Mouse (Mus musculus) heart, adult 8-10 months (tissue): ENCODE results near the gene Prkcg. TPM values are rescaled to one million over a fixed set of nuclear protein-coding genes. Genes with fewer than 3 reads are reported as not detected.
A peak's percentile ranks its signal among the peaks of the same experiment; 100 is the strongest.
"Not testable (repeated sequence)": the region's sequence is repeated elsewhere in the genome, so short reads cannot be mapped to it uniquely, and the experiment has no call there.

Experiments
- DNase-seq: peaks from one replicate; pipeline ENCODE4 v3.0.0; 2022; ENCODE audit warnings: low spot score
- total RNA-seq, 4 experiments: library from RNA; stranded (reverse); gene quantifications; 2 replicates each; pipeline ENCODE4 v1.2.4; 2022

The Prkcg gene
- 1 to 10 TPM in 2 of 4 experiments, under 1 TPM in 2; 0.57 to 1.8 (median 1.1) TPM for total RNA-seq

GRCm38 (mm10) chr7:3288976-3289970 is at the start of gene Prkcg, which contains the start of gene Myadm:
Gene Prkcg (plus strand): TSS chr7:3289179.
Gene Myadm (plus strand): TSS chr7:3289080.
- DNase-seq: peak; percentile 88

DNA sequence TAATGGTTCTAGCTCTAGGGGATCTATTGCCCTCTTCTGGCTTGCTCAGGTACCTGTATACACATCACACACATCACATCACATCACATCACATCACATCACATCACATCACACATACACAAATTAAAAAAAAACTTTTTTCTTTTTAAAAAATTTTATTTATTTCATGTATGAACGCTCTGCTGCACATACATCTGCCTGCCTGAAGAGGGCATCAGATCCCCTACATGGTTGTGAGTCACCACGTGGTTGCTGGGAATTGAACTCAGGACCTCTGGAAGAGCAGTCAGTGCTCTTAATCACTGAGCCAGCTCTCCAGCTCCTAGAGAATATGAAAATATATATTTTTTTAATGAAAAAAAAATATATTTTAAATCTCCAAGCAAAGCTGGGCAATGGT is 49.8 kb upstream of the Prkcg start:
- DNase-seq: no peak

DNA sequence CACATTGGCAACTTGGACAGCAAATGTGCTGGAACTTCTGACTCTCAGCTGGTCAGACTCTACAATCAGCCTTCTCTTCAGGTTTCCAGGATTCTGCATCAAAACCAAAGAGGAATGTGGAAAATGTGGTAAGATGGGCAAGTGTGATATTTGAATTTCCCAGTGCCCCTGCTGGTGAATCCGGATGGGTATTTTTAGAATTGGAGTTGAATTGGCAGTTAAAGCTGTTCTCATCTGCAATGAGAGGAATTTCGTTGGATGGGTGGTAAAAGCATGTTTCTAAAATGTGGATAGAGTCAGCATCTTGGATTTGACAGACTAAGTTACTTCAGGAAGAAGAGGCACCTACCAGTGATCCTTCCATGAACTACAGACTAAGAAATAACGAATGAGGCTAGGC is 28.3 kb upstream of the Prkcg start:
- no peak for DNase-seq

- DNase-seq: no peak
These were observed 27.5 kb upstream of the Prkcg start for GRCm38 (mm10) chr7:3261446-3261845.

DNA sequence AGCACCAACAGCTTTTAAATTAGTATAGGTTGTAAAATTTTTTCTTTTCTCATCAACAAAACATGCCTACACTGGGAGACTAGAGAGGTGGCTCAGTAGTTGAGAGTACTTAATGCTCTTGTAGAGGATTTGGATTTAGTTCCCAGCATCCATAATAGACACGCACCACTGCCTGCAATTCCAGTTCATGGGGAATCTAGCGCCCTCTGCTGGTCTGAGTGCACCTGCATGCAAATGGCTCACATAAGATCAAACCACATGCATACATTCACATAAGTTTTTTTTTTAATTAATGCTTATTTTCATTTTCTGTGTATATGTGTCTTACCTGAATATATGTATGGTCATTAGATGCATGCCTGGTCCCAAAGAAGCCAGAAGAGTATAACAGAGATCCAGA is 26.2 kb upstream of the Prkcg start:
- DNase-seq: peak; percentile 31

GRCm38 (mm10) chr7:3264390-3265022 is 24.5 kb upstream of the Prkcg start:
- DNase-seq: no peak

GRCm38 (mm10) chr7:3265311-3265710 is 23.7 kb upstream of the Prkcg start:
- DNase-seq: no peak

DNA sequence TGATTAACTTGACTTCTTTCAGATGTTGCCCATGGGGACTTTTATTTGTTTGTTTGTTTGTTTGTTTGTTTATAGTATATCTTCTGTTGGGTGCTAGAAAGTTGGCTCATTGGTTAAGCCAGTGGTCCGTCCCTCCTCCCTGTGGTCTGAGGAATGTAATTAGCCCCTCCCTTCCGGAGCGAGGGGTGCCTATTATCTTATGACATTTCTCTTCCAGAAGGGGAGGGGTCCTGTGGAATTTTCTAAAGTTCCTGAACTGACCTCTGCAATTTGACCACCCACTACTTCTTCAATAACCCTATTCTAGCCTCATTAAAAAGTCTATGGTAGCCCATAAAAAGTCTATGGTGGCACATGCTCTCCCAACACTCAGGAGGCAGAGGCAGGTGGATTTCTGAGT is 21.7 kb upstream of the Prkcg start:
- DNase-seq: no peak

GRCm38 (mm10) chr7:3267888-3268287 is 21.1 kb upstream of the Prkcg start:
- no peak for DNase-seq

GRCm38 (mm10) chr7:3268291-3268690 is 20.7 kb upstream of the Prkcg start:
- no peak for DNase-seq

- no peak for DNase-seq
These were observed 16.8 kb upstream of the Prkcg start for GRCm38 (mm10) chr7:3272206-3272605.

DNA sequence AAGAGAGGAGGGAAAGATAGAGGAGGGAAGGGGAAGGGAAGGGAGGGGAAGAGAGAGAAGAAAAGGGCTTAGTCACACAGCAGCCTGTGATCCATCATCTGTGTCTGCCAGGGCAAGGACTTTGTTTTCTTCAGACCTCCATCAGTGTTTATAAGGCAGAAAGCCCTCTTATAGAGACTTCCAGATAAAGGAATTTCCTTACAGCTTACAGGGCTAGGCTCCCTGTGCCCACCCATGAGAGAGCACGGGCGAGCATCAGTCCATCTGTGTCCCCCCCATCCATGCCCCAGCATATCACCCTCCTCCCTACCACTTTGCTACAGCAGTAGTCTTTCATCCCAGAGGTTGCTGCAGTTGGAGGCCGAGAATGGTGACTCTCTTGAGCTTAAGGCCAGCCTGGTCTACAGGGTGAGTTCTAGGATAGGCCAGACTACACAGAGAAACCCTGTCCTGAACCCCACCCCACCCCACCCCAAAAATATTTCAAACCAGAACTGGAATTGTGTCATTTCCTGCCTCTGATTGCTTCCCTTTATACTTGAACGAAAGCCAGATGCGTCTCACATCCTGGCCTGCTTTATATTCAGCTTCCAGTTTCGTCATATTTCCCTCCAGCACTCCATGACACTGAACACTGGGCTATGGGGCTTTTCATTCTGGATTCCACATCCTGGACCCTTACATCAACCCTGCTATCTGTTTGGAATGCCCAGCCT is 13.4 kb upstream of the Prkcg start:
- DNase-seq: peak; percentile 81

DNA sequence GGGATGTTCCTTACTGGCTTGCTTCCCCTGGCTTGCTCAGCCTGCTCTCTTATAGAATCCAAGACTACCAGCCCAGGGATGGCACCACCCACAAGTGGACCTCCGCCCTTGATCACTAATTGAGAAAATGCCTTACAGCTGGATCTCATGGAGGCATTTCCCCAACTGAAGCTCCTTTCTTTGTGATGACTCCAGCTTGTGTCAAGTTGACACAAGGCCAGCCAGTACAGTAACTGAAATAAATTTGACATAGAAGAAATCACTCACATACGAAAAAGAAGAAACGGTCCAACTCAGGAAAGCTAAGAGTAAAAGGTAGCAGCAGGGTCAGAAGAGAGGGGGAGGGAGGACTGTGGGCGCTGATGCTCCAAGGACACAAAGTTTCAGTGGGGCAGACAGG is 12.2 kb upstream of the Prkcg start:
- DNase-seq: not testable (repeated sequence)

DNA sequence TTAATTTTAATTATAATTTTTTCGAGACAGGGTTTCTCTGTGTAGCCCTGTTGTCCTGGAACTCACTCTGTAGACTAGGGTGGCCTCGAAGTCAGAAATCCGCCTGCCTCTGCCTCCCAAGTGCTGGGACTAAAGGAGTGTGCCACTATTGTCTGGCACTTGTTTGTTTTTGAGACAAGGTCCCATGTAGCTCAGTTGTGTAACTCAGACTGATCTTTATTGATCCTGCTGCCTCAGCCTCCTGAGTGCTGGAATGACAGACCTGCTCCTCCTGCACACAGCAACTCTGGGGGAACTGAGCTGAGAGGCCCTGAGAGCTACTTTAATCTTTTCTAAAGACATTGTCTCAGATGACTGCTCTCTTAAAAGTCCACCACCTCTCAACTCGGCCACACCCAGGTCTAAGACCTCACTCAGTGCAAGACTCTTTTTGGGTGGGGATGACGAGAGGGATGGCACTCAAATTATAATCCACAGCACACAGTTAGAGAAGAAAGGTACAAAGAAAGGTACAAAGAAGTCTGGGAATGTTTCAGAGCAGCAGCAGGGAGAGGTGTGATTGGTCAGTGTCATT is 8.8 kb upstream of the Prkcg start:
- no peak for DNase-seq

DNA sequence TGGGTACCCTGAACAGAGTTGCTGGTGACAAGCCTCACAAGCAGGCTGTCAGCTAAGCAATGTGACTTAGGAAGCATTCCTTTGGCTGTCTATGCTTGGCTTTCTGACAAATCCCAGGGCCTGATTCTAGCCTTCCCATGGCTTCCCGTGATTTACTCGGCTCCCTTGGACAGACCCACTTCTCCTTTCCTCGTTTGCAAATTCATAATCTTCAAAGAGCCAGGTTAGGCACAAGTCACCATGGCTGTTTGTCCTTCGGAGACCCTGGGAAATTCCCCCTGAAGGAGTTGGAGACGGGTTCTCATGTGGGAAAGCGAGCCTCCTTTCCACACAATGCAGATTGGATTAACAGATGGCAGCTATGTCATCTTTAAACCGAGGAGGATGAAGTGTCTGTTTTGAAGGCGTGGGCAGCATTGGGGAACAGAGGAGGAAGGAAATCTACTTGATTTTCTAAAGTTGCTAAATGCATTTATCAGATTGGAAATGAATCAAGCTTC is 8.3 kb upstream of the Prkcg start:
- DNase-seq: peak; percentile 86

GRCm38 (mm10) chr7:3281741-3282140 is 7.2 kb upstream of the Prkcg start:
- no peak for DNase-seq

DNA sequence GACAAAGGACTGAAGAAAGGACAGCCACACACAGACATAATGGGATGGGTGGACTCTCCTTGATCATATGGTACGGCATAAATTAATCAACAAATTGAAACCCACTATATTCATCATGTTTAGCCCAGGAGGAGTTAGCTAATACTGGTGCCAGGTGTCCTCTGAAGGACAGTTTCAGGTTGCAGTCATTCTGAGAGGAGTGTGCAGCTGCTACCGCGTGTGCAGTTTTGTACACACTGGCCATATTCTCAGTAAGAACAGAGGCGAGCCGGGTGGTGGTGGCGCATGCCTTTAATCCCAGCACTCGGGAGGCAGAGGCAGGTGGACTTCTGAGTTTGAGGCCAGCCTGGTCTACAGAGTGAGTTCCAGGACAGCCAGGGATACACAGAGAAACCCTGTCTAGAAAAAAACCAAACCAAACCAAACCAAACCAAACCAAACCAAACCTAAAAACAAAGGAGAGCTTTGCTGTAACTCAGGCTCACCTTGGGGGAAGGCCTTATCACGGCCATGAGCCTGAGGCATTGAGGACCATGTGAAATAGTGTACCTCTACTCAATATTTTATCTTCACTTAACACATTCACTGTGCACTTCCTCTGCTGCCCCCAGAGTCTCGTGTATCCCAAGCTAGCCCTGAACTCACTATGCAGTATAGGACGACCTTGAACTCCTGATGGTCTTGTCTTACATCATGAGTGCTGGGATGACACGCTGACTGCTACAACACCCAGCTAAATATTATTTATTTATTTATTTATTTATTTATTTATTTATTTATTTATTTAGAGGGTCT is 5.7 kb upstream of the Prkcg start:
- no peak for DNase-seq

DNA sequence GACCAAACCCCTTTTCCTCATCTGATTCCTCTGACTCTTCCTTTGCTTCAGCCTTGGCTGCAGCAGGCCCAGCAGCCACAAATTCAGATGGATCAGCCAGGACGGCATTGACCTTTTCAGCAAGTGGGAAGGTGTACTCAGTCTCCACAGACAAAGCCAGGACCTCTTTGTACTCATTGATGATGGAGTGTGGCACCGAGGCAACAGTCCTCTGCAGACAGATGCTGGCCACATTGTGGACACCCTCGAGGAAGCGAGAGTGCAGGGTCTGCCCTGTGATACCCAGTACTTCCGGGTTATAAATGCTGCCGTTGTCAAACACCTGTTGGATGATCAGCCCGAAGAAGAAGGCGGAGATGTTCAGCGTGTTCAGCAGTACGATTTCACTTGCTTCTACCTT is 4.4 kb upstream of the Prkcg start:
- no peak for DNase-seq

DNA sequence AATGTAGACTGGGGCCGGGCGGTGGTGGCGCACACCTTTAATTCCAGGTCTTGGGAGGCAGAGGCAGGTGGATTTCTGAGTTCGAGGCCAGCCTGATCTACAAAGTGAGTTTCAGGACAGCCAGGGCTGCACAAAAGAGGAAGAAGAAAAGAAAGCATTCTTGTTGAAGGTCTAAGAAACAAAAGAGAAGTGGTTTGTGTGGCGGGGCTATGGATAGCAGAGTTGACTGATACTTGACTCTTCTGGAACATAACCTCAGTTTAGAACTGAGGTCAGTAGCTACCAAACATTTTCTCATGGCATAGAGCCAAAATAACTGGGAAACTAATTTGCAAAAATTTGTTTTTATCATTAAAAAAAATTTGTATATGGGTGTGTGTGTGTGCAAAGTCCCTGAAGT is 2.9 kb upstream of the Prkcg start:
- DNase-seq: no peak

DNA sequence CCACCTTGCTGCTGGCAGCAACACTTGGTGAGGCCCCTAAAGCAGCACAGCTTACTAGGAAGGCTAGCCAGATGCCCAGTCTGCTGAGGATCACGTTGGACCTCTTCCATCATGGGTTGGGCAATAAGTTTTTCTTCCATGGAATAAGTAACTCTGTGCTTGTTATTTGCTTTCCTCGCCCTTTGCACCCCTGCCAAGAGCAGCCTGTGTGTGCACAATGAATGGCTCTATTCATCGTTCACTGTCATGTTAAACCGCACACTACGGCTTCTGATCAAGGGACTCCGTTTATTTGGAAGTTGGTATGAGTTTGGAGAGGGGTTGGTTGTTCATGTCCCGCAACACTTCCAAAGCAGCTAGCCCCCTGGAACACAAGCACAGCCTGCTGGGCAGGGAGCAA is 1.8 kb upstream of the Prkcg start:
- DNase-seq: no peak
